Mouse (Mus musculus) forebrain, embryonic 16.5 days (tissue): ENCODE data around the gene Rtf2. TPM values are rescaled to one million over a fixed set of nuclear protein-coding genes. Genes with fewer than 3 reads are reported as not detected.

Experiments used
- ATAC-seq: fragments of 200-750 bp; cut with Nextera tagmentation; 2 replicates; pipeline ENCODE4 v1.8.0; 2017; ENCODE audit warnings: mild to moderate bottlenecking, moderate library complexity
- H3K27ac ChIP-seq: fragments of 300-500 bp; sonication (generic); 2 replicates; pipeline ENCODE4 v1.5.1; 2014; ENCODE audit warnings: low read length, control low read depth
- H3K27me3 ChIP-seq: fragments of 300-500 bp; sonication (generic); replicated peaks from 2 replicates; pipeline ENCODE4 v1.6.1; 2014; ENCODE audit warnings: low read length; ENCODE audit not compliant: control insufficient read depth, insufficient read depth
- H3K36me3 ChIP-seq: fragments of 300-500 bp; sonication (generic); 2 replicates; pipeline ENCODE4 v1.6.1; 2014; ENCODE audit not compliant: control insufficient read depth, insufficient read depth
- H3K4me1 ChIP-seq: fragments of 300-500 bp; sonication (generic); replicated peaks from 2 replicates; pipeline ENCODE4 v1.6.1; 2014; ENCODE audit warnings: low read length; ENCODE audit not compliant: control insufficient read depth, insufficient read depth
- H3K4me2 ChIP-seq: fragments of 300-500 bp; sonication (generic); 2 replicates; pipeline ENCODE4 v1.6.1; 2014; ENCODE audit warnings: mild to moderate bottlenecking, low read length, control low read depth
- H3K4me3 ChIP-seq: fragments of 300-500 bp; sonication (generic); replicated peaks from 2 replicates; pipeline ENCODE4 v1.5.1; 2014; ENCODE audit warnings: mild to moderate bottlenecking, low read length, control low read depth
- H3K9ac ChIP-seq: fragments of 300-500 bp; sonication (generic); replicated peaks from 2 replicates; pipeline ENCODE4 v1.6.1; 2014; ENCODE audit warnings: low read depth, low read length, control low read depth
- H3K9me3 ChIP-seq: fragments of 300-500 bp; sonication (generic); 2 replicates; pipeline ENCODE4 v1.6.1; 2016; ENCODE audit warnings: low read length; ENCODE audit not compliant: control insufficient read depth
- WGBS: fragments of 180-500 bp; shearing (Covaris S2); extraction: QIAGEN DNeasy Blood & Tissue Kit; methylation state at CpG from one replicate; pipeline ENCODE4 v1.1.7; 2014; 5-methylcytosine and 5-hydroxymethylcytosine counted together
- polyA plus RNA-seq: library from polyadenylated mRNA; unstranded; fragments of >200 nt; fragmentation: Nextera tagmentation; extraction: Ambion mirVana; gene quantifications from 2 replicates; pipeline ENCODE4 v1.2.1, GENCODE M21; 2015

Rtf2 gene
- polyA plus RNA-seq, 1 experiment from 2014 or later, result 108 TPM

DNA sequence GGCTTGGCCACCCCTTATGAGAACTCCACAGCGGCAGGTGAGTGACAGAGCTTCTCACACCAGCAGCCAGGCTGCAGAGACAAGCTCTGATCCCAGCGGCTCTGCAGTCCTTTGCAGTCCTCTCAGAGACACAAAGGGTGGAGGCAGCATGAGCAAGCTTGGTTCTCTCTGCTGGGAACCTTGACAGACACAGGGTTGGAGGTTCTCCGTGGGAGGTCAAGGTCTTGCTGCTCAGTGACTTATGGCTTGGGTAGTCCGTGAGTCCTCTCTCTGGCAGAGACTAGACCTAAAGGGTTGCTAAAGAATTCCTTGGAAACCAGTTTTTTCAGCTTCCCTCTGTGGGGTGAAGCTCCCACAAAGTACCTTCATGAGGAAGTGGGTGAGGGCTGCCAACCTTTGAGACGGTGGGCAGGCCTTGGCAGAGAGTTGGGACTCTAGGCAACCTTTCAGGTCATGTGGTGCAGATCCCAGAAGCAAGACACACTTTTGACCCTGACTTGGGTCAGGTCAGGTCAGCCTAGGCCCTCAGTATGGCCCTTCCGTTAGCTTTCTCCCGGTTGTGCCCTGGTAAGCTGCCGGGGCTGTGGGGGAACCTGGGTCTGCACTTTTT is 56.5 kb downstream of the Rtf2 start:
- no peak overlapping the region for H3K4me3 ChIP-seq
- no peaks in the 10 kb centered on the region for H3K4me1 ChIP-seq
- H3K27me3 ChIP-seq, result no peaks in the 10 kb centered on the region
- H3K9ac ChIP-seq, result no peak overlapping the region
- WGBS, result 78% methylated on average over 8 of the region's 8 CpGs
- H3K9me3 ChIP-seq, result no peaks in the 10 kb centered on the region
- no peak for ATAC-seq
- H3K36me3 ChIP-seq, result no peaks in the 10 kb centered on the region
- H3K27ac ChIP-seq, result no peak overlapping the region
- no peak overlapping the region for H3K4me2 ChIP-seq

DNA sequence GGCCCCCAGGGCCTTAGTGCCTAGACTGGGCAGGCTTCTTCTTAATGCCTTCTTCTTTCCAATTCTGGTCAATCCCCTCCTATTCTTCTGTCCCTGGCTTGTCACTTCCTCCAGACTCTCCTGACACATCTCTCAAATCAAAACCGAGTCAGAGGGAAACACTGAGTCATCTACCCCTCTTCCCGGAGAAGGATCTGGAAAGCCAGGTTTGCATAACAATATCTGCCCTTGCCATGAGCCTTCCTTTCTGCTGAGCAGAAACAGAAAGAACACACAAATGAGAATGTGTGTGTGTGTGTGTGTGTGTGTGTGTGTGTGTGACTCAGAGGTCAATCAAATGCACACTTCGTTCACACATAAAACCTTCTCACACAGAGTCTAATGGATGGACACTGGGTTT is 58.5 kb downstream of the Rtf2 start:
- H3K4me3 ChIP-seq, result no peak overlapping the region
- no peak overlapping the region for H3K4me2 ChIP-seq
- H3K9ac ChIP-seq, result no peak overlapping the region
- WGBS, result 39% methylated on average over 3 of the region's 3 CpGs
- H3K4me1 ChIP-seq, result no peaks in the 10 kb centered on the region
- no peaks in the 10 kb centered on the region for H3K27me3 ChIP-seq
- no peaks in the 10 kb centered on the region for H3K9me3 ChIP-seq
- no peak for ATAC-seq
- no peak overlapping the region for H3K27ac ChIP-seq
- no peaks in the 10 kb centered on the region for H3K36me3 ChIP-seq

DNA sequence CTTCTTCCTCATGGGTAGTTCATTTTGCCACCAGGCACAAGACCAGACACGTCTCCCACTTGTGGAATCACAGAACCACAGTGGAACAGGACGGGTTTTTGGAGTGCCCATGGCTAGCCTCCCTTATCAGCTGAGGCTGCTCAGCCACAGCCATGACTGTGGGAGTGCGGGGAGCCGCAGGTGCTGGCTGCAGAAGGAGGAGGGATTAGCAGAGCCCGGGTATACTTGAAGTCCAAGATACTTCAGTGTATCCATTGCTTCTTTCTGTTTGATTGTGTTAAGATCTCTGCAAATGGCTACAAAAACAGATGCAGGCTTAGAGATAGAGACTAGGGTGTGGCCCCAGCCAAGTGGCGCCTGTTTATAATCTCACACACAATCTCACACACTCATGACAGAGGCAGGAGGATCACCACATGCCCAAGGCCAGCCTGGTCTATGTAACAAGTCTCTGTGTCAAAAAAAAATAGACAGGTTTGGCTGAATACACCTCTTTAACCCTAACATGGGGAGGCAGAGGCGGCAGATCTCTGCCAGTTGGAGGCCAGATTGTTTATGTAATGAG is 60.5 kb downstream of the Rtf2 start:
- Histone ChIP-seq H3K9ac (no peak overlapping the region), H3K36me3 (no peaks in the 10 kb centered on the region), H3K9me3 (no peaks in the 10 kb centered on the region), H3K27ac (no peak overlapping the region), H3K27me3 (no peaks in the 10 kb centered on the region), H3K4me1 (no peaks in the 10 kb centered on the region), H3K4me2 (no peak overlapping the region), H3K4me3 (no peak overlapping the region)
- no peak for ATAC-seq
- 60% methylated on average over 7 of the region's 7 CpGs for WGBS

DNA sequence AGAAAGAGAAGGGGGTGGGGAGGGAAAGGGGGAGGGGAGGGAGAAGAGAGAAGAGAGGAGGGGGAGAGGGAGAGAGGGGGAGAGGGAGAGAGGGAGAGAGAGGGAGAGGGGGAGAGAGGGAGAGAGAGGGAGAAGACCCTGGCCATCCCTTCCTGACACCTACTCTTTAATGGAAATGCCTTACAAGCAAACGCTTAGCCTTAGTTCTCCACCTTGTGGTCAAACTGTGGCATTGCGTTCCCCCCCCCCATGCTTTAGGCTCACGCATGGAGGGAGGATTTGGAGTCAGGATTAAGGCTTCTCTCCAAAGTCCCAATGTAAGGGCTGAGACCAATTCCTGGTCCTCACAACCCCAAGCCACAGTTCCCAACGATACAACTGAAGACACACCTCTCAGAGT is 61.0 kb downstream of the Rtf2 start:
- Histone ChIP-seq H3K4me3 (no peak overlapping the region), H3K9ac (no peak overlapping the region), H3K4me2 (no peak overlapping the region), H3K36me3 (no peaks in the 10 kb centered on the region), H3K4me1 (no peaks in the 10 kb centered on the region), H3K9me3 (no peaks in the 10 kb centered on the region), H3K27me3 (no peaks in the 10 kb centered on the region), H3K27ac (no peak overlapping the region)
- 5% methylated on average over 4 of the region's 4 CpGs for WGBS
- ATAC-seq, result peak; percentile 36

DNA sequence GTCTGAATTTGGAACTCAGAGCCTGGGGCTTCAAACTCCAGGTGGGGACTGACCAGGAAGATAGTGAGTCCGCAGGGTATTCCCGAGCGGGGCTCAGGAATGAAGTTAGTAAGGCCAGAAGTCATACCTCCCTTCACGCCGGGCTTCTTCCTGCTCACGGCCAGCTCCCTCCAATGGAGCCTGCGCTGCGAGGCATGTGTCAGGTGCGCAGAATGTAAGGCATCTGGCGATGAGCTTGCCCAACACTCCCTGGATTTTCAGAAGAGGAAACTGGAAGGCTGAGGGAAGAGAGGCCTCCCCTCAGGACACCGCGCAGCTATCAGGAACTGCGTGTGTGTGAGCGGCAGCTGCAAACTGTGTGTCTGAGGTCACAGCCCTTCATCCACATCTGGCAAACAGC is 61.8 kb downstream of the Rtf2 start:
- no peaks in the 10 kb centered on the region for H3K36me3 ChIP-seq
- H3K9ac ChIP-seq, result no peak overlapping the region
- no peaks in the 10 kb centered on the region for H3K4me1 ChIP-seq
- no peaks in the 10 kb centered on the region for H3K9me3 ChIP-seq
- ATAC-seq, result no peak
- no peaks in the 10 kb centered on the region for H3K27me3 ChIP-seq
- no peak overlapping the region for H3K4me2 ChIP-seq
- no peak overlapping the region for H3K4me3 ChIP-seq
- H3K27ac ChIP-seq, result no peak overlapping the region
- 80% methylated on average over 14 of the region's 14 CpGs for WGBS

DNA sequence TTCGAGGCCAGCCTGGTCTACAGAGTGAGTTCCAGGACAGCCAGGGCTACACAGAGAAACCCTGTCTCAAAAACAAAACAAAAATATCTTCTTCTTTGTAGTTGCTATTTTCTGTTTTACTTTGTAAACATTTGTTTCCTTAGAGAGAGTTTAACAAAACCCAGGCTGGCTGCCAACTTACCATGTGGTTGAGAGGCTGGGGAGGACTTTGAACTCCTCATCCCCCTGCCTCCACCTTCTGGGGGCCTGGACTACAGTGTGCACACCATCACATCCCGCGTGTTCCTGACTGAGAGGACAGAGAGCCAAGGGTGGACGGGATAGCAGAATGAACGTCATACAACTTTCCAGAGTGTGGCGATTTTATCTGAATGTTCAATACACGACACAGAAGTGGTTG is 65.8 kb downstream of the Rtf2 start:
- Histone ChIP-seq H3K36me3 (no peaks in the 10 kb centered on the region), H3K4me2 (no peak overlapping the region), H3K27ac (no peak overlapping the region), H3K9ac (no peak overlapping the region), H3K4me3 (no peak overlapping the region), H3K27me3 (no peaks in the 10 kb centered on the region), H3K4me1 (no peaks in the 10 kb centered on the region), H3K9me3 (no peaks in the 10 kb centered on the region)
- 92% methylated on average over 7 of the region's 7 CpGs for WGBS
- no peak for ATAC-seq

DNA sequence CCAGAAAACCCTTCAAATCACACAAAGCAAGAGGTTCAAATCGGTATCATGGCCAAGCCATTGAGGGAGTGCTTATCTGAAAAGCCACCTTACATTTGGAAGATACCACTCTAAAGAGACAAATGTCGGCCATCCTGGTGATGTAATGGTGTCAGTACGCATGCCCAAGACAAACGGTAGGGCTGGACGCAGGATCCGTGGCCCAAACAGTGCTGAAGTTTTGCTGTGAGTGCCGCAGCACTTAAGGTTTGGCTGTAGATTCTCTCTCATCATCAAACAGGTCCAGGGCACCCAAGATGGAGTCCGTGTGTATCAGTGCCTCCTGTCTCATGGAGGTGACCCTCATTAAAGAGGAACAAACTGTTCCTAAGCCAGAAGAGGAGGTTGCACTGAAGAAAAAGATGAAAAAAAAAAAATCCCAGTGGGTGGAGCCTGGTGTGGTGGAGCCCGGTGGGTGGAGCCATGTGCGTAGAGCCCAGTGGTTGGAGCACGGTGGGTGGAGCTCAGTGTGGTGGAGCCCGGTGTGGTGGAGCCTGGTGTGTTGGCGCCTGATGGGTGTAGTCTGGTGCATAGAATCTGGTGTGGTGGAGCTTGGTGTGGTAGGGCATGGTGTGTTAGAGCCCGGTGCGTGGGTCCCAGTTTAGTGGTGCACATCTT is 69.8 kb downstream of the Rtf2 start:
- no peak for ATAC-seq
- H3K36me3 ChIP-seq, result no peaks in the 10 kb centered on the region

DNA sequence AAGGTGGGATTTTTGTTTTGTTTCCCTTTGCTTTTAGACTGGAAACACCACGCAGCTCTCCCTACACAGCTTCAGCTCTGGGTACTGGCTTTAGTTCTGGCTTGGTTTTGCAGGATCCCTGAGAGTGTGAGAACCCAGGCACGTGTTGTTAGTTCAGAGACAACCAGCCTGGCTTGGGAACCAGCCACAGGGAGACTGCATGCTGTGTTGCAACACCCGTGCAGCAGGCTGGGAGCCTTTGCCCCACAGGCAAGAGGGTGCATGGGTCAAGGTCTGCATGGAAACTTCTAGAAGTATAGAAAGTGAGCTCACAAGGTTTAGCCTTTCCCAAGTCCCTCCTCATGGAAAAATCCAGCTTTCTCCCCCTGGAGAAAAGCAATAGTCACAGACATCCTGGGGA is 70.5 kb downstream of the Rtf2 start:
- H3K9me3 ChIP-seq, result no peaks in the 10 kb centered on the region
- no peaks in the 10 kb centered on the region for H3K36me3 ChIP-seq
- H3K27me3 ChIP-seq, result no peaks in the 10 kb centered on the region
- H3K4me3 ChIP-seq, result no peak overlapping the region
- no peaks in the 10 kb centered on the region for H3K4me1 ChIP-seq
- H3K9ac ChIP-seq, result no peak overlapping the region
- 58% methylated on average over 3 of the region's 3 CpGs for WGBS
- ATAC-seq, result no peak
- no peak overlapping the region for H3K4me2 ChIP-seq
- H3K27ac ChIP-seq, result no peak overlapping the region

More for the DNA sequence above, 69.8 kb downstream of the Rtf2 start:
- Histone ChIP-seq H3K4me3 (no peak overlapping the region), H3K4me1 (no peaks in the 10 kb centered on the region), H3K9ac (no peak overlapping the region), H3K27ac (no peak overlapping the region), H3K9me3 (no peaks in the 10 kb centered on the region), H3K27me3 (no peaks in the 10 kb centered on the region), H3K4me2 (no peak overlapping the region)
- 91% methylated on average over 15 of the region's 15 CpGs for WGBS

DNA sequence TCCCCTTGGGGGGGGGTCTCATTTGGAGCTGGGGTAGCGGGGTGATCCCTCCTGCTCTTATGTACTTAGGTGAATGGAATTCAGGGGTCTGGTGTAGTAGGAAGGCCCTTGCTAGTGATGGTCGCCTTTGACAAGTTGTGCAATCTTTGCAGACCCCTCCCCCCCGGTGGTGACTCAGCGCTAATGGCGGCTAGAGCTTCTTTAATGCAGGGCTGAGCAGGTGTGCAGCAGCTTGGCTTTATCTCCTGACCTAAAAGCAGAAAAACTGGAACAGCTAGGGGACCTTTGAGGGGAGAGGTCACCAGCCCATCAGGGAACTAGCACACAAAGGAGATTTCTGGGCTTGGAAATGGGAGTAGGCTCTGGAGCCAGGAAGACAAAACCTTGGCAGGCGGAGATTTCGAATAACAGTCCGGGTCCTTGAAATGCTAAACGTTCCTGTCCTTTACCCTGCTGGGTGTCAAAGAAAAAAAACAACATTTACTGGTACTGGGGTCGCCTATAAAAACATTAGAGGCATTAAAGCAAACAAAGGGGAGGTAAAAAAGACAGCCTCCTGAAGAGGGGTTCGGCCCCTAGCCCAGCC is 76.1 kb downstream of the Rtf2 start:
- H3K9ac ChIP-seq, result no peak overlapping the region
- WGBS, result 31% methylated on average over 11 of the region's 11 CpGs
- no peak for ATAC-seq
- H3K27me3 ChIP-seq, result no peaks in the 10 kb centered on the region
- no peaks in the 10 kb centered on the region for H3K4me1 ChIP-seq
- no peak overlapping the region for H3K4me2 ChIP-seq
- no peak overlapping the region for H3K27ac ChIP-seq
- no peak overlapping the region for H3K4me3 ChIP-seq
- H3K36me3 ChIP-seq, result no peaks in the 10 kb centered on the region
- H3K9me3 ChIP-seq, result no peaks in the 10 kb centered on the region
